Mouse (Mus musculus): ENCODE results near the gene Snx1.

GRCm38 (mm10) chr9:66131466-66131865 lies 5.1 kb upstream of the Snx1 start:
- TF ChIP-seq ZC3H11A (IDR thresholded peaks at IDR 0.05; ENCODE audit: borderline replicate concordance, low read depth, low read length), result no peak
- TF ChIP-seq MAFK (IDR thresholded peaks at IDR 0.05; ENCODE audit: insufficient read depth, low read depth, low read length), result no peak
- TF ChIP-seq CHD2 (IDR thresholded peaks at IDR 0.05; ENCODE audit: low read depth, low read length), result no peak
- no peak for TF ChIP-seq HCFC1 (IDR thresholded peaks at IDR 0.05; ENCODE audit: borderline replicate concordance, insufficient read depth, low read length)

Data from ES-E14 (cell line).